Mouse (Mus musculus) olfactory bulb, adult 2 months (tissue): Measurements from ENCODE around the gene Ciita.

ENCODE experiments used
- CTCF ChIP-seq: fragments of 200-500 bp; IDR thresholded peaks from 2 replicates; pipeline ENCODE4 v1.5.1; 2012; ENCODE audit warnings: low read depth, mild to moderate bottlenecking, low read length, moderate library complexity; ENCODE audit not compliant: insufficient read depth
- POLR2A ChIP-seq: fragments of 200-500 bp; IDR thresholded peaks from 2 replicates; pipeline ENCODE4 v1.6.1; 2012; ENCODE audit warnings: mild to moderate bottlenecking, low read depth, low read length, moderate library complexity; ENCODE audit not compliant: insufficient read depth

GRCm38 (mm10) chr16:10575915-10576314 is 96.1 kb downstream of the Ciita start:
- TF ChIP-seq CTCF (no peak), POLR2A (no peak)
